24 mouse cellular contexts compared by ENCODE assay signal in the genomic region with DNA sequence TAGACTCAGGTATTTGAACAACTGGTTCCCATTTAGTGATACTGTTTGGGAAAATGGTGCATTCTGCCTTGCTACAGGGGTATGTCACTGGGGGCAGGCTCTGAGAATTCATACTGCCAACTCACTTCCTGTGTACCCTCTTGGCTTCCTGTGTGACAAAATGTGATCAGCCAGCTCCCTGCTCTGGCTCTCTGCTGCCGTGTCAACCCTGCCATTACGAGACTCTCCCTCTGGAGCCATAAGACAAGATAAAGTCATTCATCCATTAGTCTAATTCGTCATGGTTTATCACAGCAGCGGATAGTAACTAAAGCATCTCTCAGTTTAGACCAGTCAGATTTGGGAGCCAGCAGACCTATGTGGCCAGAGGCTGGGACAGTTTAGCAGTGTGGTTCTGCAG. TPM values are rescaled to one million over a fixed set of nuclear protein-coding genes. Genes with fewer than 3 reads are reported as not detected.
"Had no signal": no experiment of that assay in that cellular context is flagged by ENCODE, and none has a peak within 500 bp of the region (broad histone marks: within the 10 kb centered on the region; RNA-seq: fewer than 3 reads in every experiment).

No protein-coding gene starts in this region.

- H3K9ac ChIP-seq: limb, embryonic 13.5 days; liver, embryonic 12.5 days; liver, embryonic 15.5 days; midbrain, embryonic 13.5 days; stomach, embryonic 15.5 days had no signal

- H3K4me1 ChIP-seq: liver, embryonic 12.5 days; liver, embryonic 15.5 days; midbrain, embryonic 13.5 days; stomach, embryonic 15.5 days had no signal

- H3K9me3 ChIP-seq: limb, embryonic 10.5 days; limb, embryonic 13.5 days; liver, embryonic 12.5 days; liver, embryonic 15.5 days; midbrain, embryonic 13.5 days; stomach, embryonic 15.5 days had no signal

- ATAC-seq: liver, embryonic 12.5 days; midbrain, embryonic 13.5 days had no signal

- H3K27ac ChIP-seq: limb, embryonic 10.5 days; limb, embryonic 13.5 days; liver, embryonic 12.5 days; liver, embryonic 15.5 days; macrophage; midbrain, embryonic 13.5 days; stomach, embryonic 15.5 days had no signal

- H3K27me3 ChIP-seq: limb, embryonic 13.5 days; midbrain, embryonic 13.5 days; stomach, embryonic 15.5 days had no signal

- H3K4me2 ChIP-seq: limb, embryonic 13.5 days; liver, embryonic 12.5 days; liver, embryonic 15.5 days; midbrain, embryonic 13.5 days; stomach, embryonic 15.5 days had no signal

- H3K4me3 ChIP-seq: limb, embryonic 10.5 days; limb, embryonic 13.5 days; liver, embryonic 12.5 days; liver, embryonic 15.5 days; midbrain, embryonic 13.5 days; stomach, embryonic 15.5 days had no signal

- DNase-seq: kidney, adult 18-20 months; kidney, adult 9 months; kidney, postnatal 14 days; liver; lung, adult 18-20 months; retina, postnatal 1 day; right cerebral cortex, postnatal 25 days; spleen, adult 18-20 months; thymus, adult 18-20 months; thymus, postnatal 36 days had no signal

- H3K36me3 ChIP-seq: limb, embryonic 10.5 days; limb, embryonic 13.5 days; liver, embryonic 12.5 days; liver, embryonic 15.5 days; midbrain, embryonic 13.5 days; stomach, embryonic 15.5 days had no signal

RNA-seq across cellular contexts. Expression of gene Gm9817, which starts 38.3 kb away (rescaled TPM):
- total RNA-seq: layer of hippocampus, adult 18-20 months; left cerebral cortex, postnatal 25 days; midbrain, postnatal 0 days had no signal
- polyA plus RNA-seq: kidney, embryonic 16.5 days; limb, embryonic 10.5 days; limb, embryonic 13.5 days; liver, embryonic 12.5 days; liver, embryonic 15.5 days; lung, embryonic 16.5 days; midbrain, embryonic 13.5 days; midbrain, postnatal 0 days; neural tube, embryonic 11.5 days; neural tube, embryonic 14.5 days had no signal
